Mouse (Mus musculus) neural tube, embryonic 14.5 days (tissue): Measurements from ENCODE around the gene Rmi1. TPM values are rescaled to one million over a fixed set of nuclear protein-coding genes. Genes with fewer than 3 reads are reported as not detected.
"Not testable (repeated sequence)": the region's sequence is repeated elsewhere in the genome, so short reads cannot be mapped to it uniquely, and the experiment has no call there.

Source experiments
- ATAC-seq: fragments of 200-750 bp; cut with Nextera tagmentation; 2 replicates; pipeline ENCODE4 v1.8.0; 2017; ENCODE audit warnings: low read depth, mild to moderate bottlenecking, moderate TSS enrichment, moderate library complexity
- H3K27ac ChIP-seq: fragments of 300-500 bp; sonication (generic); 2 replicates; pipeline ENCODE4 v1.5.1; 2014; ENCODE audit warnings: low read depth, mild to moderate bottlenecking, control low read depth, low read length, moderate library complexity, mixed read lengths
- H3K27me3 ChIP-seq: fragments of 300-500 bp; sonication (generic); 2 replicates; pipeline ENCODE4 v1.6.1; 2014; ENCODE audit warnings: low read length; ENCODE audit not compliant: control insufficient read depth, insufficient read depth
- H3K36me3 ChIP-seq: fragments of 300-500 bp; sonication (generic); 2 replicates; pipeline ENCODE4 v1.6.1; 2014; ENCODE audit warnings: low read length, mixed read lengths; ENCODE audit not compliant: control insufficient read depth, insufficient read depth
- H3K4me1 ChIP-seq: fragments of 300-500 bp; sonication (generic); 2 replicates; pipeline ENCODE4 v1.6.1; 2014; ENCODE audit warnings: low read length; ENCODE audit not compliant: control insufficient read depth, insufficient read depth
- H3K4me2 ChIP-seq: fragments of 300-500 bp; sonication (generic); 2 replicates; pipeline ENCODE4 v1.6.1; 2014; ENCODE audit warnings: mild to moderate bottlenecking, low read depth, low read length, control low read depth
- H3K4me3 ChIP-seq: fragments of 300-500 bp; sonication (generic); 2 replicates; pipeline ENCODE4 v1.5.1; 2014; ENCODE audit warnings: low read depth, low read length, control low read depth, mixed read lengths
- H3K9ac ChIP-seq: fragments of 300-500 bp; sonication (generic); replicated peaks from 2 replicates; pipeline ENCODE4 v1.6.1; 2014; ENCODE audit warnings: low read depth, mild to moderate bottlenecking, control low read depth, low read length, mixed read lengths
- H3K9me3 ChIP-seq: fragments of 300-500 bp; sonication (generic); 2 replicates; pipeline ENCODE4 v1.6.1; 2016; ENCODE audit warnings: low read length; ENCODE audit not compliant: control insufficient read depth
- WGBS: fragments of 180-500 bp; shearing (Covaris S2); extraction: QIAGEN DNeasy Blood & Tissue Kit; methylation state at CpG from one replicate; pipeline ENCODE4 v1.1.7; 2014; 5-methylcytosine and 5-hydroxymethylcytosine counted together
- microRNA counts: library from miRNA; unstranded; fragments of <30 nt; microRNA quantifications from one replicate; lab custom pipeline; 2016
- microRNA-seq: library from miRNA; unstranded; fragments of <30 nt; microRNA quantifications from one replicate; pipeline ENCODE4, GENCODE M21; 2016
- polyA plus RNA-seq: library from polyadenylated mRNA; unstranded; fragments of >200 nt; fragmentation: Nextera tagmentation; extraction: Ambion mirVana; gene quantifications from 2 replicates; pipeline ENCODE4 v1.2.1, GENCODE M21; 2014

Gene Rmi1
- polyA plus RNA-seq, 1 experiment from 2014 or later: 27.3 TPM

- H3K9me3 ChIP-seq: no peaks in the 10 kb centered on the region
- no peak overlapping the region for H3K9ac ChIP-seq
- H3K36me3 ChIP-seq: no peaks in the 10 kb centered on the region
- H3K4me2 ChIP-seq: no peak overlapping the region
- H3K27me3 ChIP-seq: peaks cover 2% of the 10 kb centered on the region; the same call in 1 of the 2 replicates
- no peak for ATAC-seq
- no peak overlapping the region for H3K4me3 ChIP-seq
- 0 out of 2 replicates have a peak, but pooled peaks cover 2% of the 10 kb centered on the region for H3K4me1 ChIP-seq
- no peak overlapping the region for H3K27ac ChIP-seq
- WGBS: 55% methylated on average over 22 of the region's 22 CpGs
Observed at GRCm38 (mm10) chr13:58450459-58451182, 48.6 kb downstream of the Rmi1 start.

GRCm38 (mm10) chr13:58452246-58452645 lies 50.2 kb downstream of the Rmi1 start:
- H3K4me1 ChIP-seq: 0 out of 2 replicates have a peak, but pooled peaks cover 2% of the 10 kb centered on the region
- no peaks in the 10 kb centered on the region for H3K36me3 ChIP-seq
- peaks cover 2% of the 10 kb centered on the region; the same call in 1 of the 2 replicates for H3K27me3 ChIP-seq
- no peak overlapping the region for H3K27ac ChIP-seq
- WGBS: 73% methylated on average over 4 of the region's 4 CpGs
- no peaks in the 10 kb centered on the region for H3K9me3 ChIP-seq
- ATAC-seq: no peak
- no peak overlapping the region for H3K4me2 ChIP-seq
- H3K4me3 ChIP-seq: no peak overlapping the region
- H3K9ac ChIP-seq: no peak overlapping the region

- H3K4me1 ChIP-seq: 0 out of 2 replicates have a peak, but pooled peaks cover 2% of the 10 kb centered on the region
- H3K27me3 ChIP-seq: peaks cover 2% of the 10 kb centered on the region; the same call in 1 of the 2 replicates
- no peaks in the 10 kb centered on the region for H3K9me3 ChIP-seq
- 0 out of 2 replicates have a peak overlapping the region, but pooled peaks have one; percentile 19 for H3K4me2 ChIP-seq
- no peak overlapping the region for H3K4me3 ChIP-seq
- 17% methylated on average over 32 of the region's 32 CpGs for WGBS
- no peak overlapping the region for H3K27ac ChIP-seq
- ATAC-seq: no peak
- no peaks in the 10 kb centered on the region for H3K36me3 ChIP-seq
- H3K9ac ChIP-seq: no peak overlapping the region
Observed at GRCm38 (mm10) chr13:58452651-58453413, 50.8 kb downstream of the Rmi1 start.

- H3K4me1 ChIP-seq: 0 out of 2 replicates have a peak, but pooled peaks cover 2% of the 10 kb centered on the region
- no peaks in the 10 kb centered on the region for H3K36me3 ChIP-seq
Observed at GRCm38 (mm10) chr13:58453541-58453940, 51.5 kb downstream of the Rmi1 start.

GRCm38 (mm10) chr13:58456547-58456946 lies 54.5 kb downstream of the Rmi1 start:
- Histone ChIP-seq H3K27me3 (peaks cover 2% of the 10 kb centered on the region; the same call in 1 of the 2 replicates), H3K9me3 (no peaks in the 10 kb centered on the region), H3K27ac (no peak overlapping the region), H3K4me2 (no peak overlapping the region), H3K4me1 (no peaks in the 10 kb centered on the region), H3K4me3 (no peak overlapping the region), H3K9ac (no peak overlapping the region), H3K36me3 (no peaks in the 10 kb centered on the region)
- ATAC-seq: no peak
- WGBS: 35% methylated on average over 10 of the region's 10 CpGs

More at GRCm38 (mm10) chr13:58453541-58453940, 51.5 kb downstream of the Rmi1 start:
- Histone ChIP-seq H3K9me3 (no peaks in the 10 kb centered on the region), H3K4me2 (no peak overlapping the region), H3K9ac (no peak overlapping the region), H3K4me3 (no peak overlapping the region), H3K27me3 (peaks cover 2% of the 10 kb centered on the region; the same call in 1 of the 2 replicates), H3K27ac (no peak overlapping the region)
- 39% methylated on average over 10 of the region's 10 CpGs for WGBS
- ATAC-seq: no peak

GRCm38 (mm10) chr13:58458811-58459210 lies 56.8 kb downstream of the Rmi1 start:
- not testable (repeated sequence) for H3K4me1 ChIP-seq, H3K4me2 ChIP-seq, H3K9ac ChIP-seq, H3K36me3 ChIP-seq, H3K27me3 ChIP-seq, H3K27ac ChIP-seq, H3K4me3 ChIP-seq, H3K9me3 ChIP-seq, ATAC-seq
- WGBS: 95% methylated on average over 5 of the region's 6 CpGs

MicroRNAs within 50 kb of the gene (microRNA counts, 519-probe panel; counts per million panel counts)
- microRNA mmu-miR-7a (lab: Ali Mortazavi, UCI): 4,559 counts per million, percentile 58 among the panel's probes with 10 or more counts

Small RNA genes lying within 50 kb of the gene (microRNA-seq; reads per million reads assigned to microRNA genes)
- gene Mir7-1: 297 reads per million, percentile 61 among the genes with 10 or more reads in this experiment

Other genes starting within 250 kb of the Rmi1 start
- gene Idnk, start 244.6 kb upstream of the Rmi1 start, polyA plus RNA-seq: 62.6 and 69.7 TPM in 2 replicates
- 108 and 144 TPM in 2 replicates for gene Ubqln1, start 186.6 kb upstream of the Rmi1 start, polyA plus RNA-seq
- gene Gkap1, start 126.5 kb upstream of the Rmi1 start, polyA plus RNA-seq: 25.6 and 29.7 TPM in 2 replicates
- gene Kif27, start 43.1 kb upstream of the Rmi1 start, polyA plus RNA-seq: 1.9 and 2.3 TPM in 2 replicates
- gene 2210016F16Rik, start 17.0 kb upstream of the Rmi1 start, polyA plus RNA-seq: 24.5 TPM in 2 replicates
- gene Hnrnpk, start 1.1 kb downstream of the Rmi1 start, polyA plus RNA-seq: 1,230 and 1,490 TPM in 2 replicates
- not detected in 2 replicates for gene Slc28a3, start 208.6 kb downstream of the Rmi1 start, polyA plus RNA-seq